Mouse (Mus musculus) lung, adult 2 months (tissue): ENCODE results near the gene Abhd5. TPM values are rescaled to one million over a fixed set of nuclear protein-coding genes. Genes with fewer than 3 reads are reported as not detected.

Experiments used
- DNase-seq: peaks from one replicate; pipeline ENCODE4 v3.0.0; 2022
- H3K4me1 ChIP-seq: fragments of 200-500 bp; 2 replicates; pipeline ENCODE4 v1.6.1; 2011; ENCODE audit warnings: low read length; ENCODE audit not compliant: control insufficient read depth, insufficient read depth
- H3K4me3 ChIP-seq: fragments of 200-500 bp; replicated peaks from 2 replicates; pipeline ENCODE3; 2011; ENCODE audit warnings: low read depth, mild to moderate bottlenecking, control low read depth, low read length; ENCODE audit errors: extremely low read depth
- CTCF ChIP-seq: fragments of 200-500 bp; IDR thresholded peaks from 2 replicates; pipeline ENCODE4 v1.5.1; 2011; ENCODE audit warnings: mild to moderate bottlenecking, low read length, control low read depth; ENCODE audit not compliant: insufficient read depth
- POLR2A ChIP-seq: fragments of 200-500 bp; IDR thresholded peaks from 2 replicates; pipeline ENCODE4 v1.6.1; 2011; ENCODE audit warnings: low read depth, mild to moderate bottlenecking, control low read depth, low read length, borderline replicate concordance; ENCODE audit errors: extremely low read depth
- WGBS: fragments of 180-500 bp; shearing (Covaris S2); methylation state at CpG from one replicate; pipeline ENCODE4 v1.1.7; 2018; 5-methylcytosine and 5-hydroxymethylcytosine counted together
- polyA plus RNA-seq: library from polyadenylated mRNA; depleted of rRNA; stranded (reverse); fragments of >200 nt; gene quantifications from 2 replicates; pipeline ENCODE4 v1.2.3, GENCODE M21; 2012; rRNA removed

The Abhd5 gene
- polyA plus RNA-seq, 1 experiment: 41.4 TPM

- Histone ChIP-seq H3K4me3 (no peak overlapping the region), H3K4me1 (0 out of 2 replicates have a peak, but pooled peaks cover 7% of the 10 kb centered on the region)
- peak; percentile 67 for DNase-seq
- WGBS: 21% methylated on average over 13 of the region's 13 CpGs
- TF ChIP-seq CTCF (peak; percentile 90), POLR2A (no peak)
Measured at GRCm38 (mm10) chr9:122420772-122421764, 69.7 kb downstream of the Abhd5 start.

- 74% methylated on average over 8 of the region's 8 CpGs for WGBS
- Histone ChIP-seq H3K4me3 (no peak overlapping the region), H3K4me1 (0 out of 2 replicates have a peak, but pooled peaks cover 7% of the 10 kb centered on the region)
- TF ChIP-seq CTCF: no peak
- TF ChIP-seq POLR2A: no peak
- DNase-seq: no peak
Measured at GRCm38 (mm10) chr9:122421911-122422310, 70.5 kb downstream of the Abhd5 start.

GRCm38 (mm10) chr9:122422706-122423105 is 71.3 kb downstream of the Abhd5 start:
- TF ChIP-seq CTCF (no peak), POLR2A (no peak)
- Histone ChIP-seq H3K4me1 (0 out of 2 replicates have a peak, but pooled peaks cover 7% of the 10 kb centered on the region), H3K4me3 (no peak overlapping the region)
- WGBS: 89% methylated on average over 14 of the region's 14 CpGs
- no peak for DNase-seq

- no peak for TF ChIP-seq POLR2A
- peak; percentile 12; the same call in 1 of the 2 replicates for TF ChIP-seq CTCF
- Histone ChIP-seq H3K4me1 (0 out of 2 replicates have a peak, but pooled peaks cover 7% of the 10 kb centered on the region), H3K4me3 (no peak overlapping the region)
- 63% methylated on average over 6 of the region's 6 CpGs for WGBS
- no peak for DNase-seq
Measured at GRCm38 (mm10) chr9:122423146-122423545, 71.7 kb downstream of the Abhd5 start.

GRCm38 (mm10) chr9:122424941-122425608 is 73.7 kb downstream of the Abhd5 start:
- 42% methylated on average over 14 of the region's 14 CpGs for WGBS
- peak; percentile 63 for DNase-seq
- Histone ChIP-seq H3K4me3 (no peak overlapping the region), H3K4me1 (0 out of 2 replicates have a peak, but pooled peaks cover 7% of the 10 kb centered on the region)
- no peak for TF ChIP-seq POLR2A
- TF ChIP-seq CTCF: peak; percentile 61

- DNase-seq: no peak
- H3K4me3 ChIP-seq: no peak overlapping the region
- 72% methylated on average over 12 of the region's 12 CpGs for WGBS
- TF ChIP-seq POLR2A: no peak
- no peak for TF ChIP-seq CTCF
- 0 out of 2 replicates have a peak, but pooled peaks cover 3% of the 10 kb centered on the region for H3K4me1 ChIP-seq
Measured at GRCm38 (mm10) chr9:122429058-122429649, 77.7 kb downstream of the Abhd5 start.

GRCm38 (mm10) chr9:122429685-122430084 is 78.3 kb downstream of the Abhd5 start:
- TF ChIP-seq CTCF (no peak), POLR2A (no peak)
- Histone ChIP-seq H3K4me1 (0 out of 2 replicates have a peak, but pooled peaks cover 3% of the 10 kb centered on the region), H3K4me3 (no peak overlapping the region)
- 58% methylated on average over 1 of the region's 1 CpGs for WGBS
- DNase-seq: no peak

Other genes with a start within 250 kb of the Abhd5 start
- 107 and 129 TPM in 2 replicates for gene Snrk, start 234.3 kb upstream of the Abhd5 start, polyA plus RNA-seq
- gene Ano10, start 57.2 kb upstream of the Abhd5 start, polyA plus RNA-seq: 48.7 and 50.6 TPM in 2 replicates